In genomic region chr9:114466871-114467270, GRCm38 (mm10) we compare ENCODE assay signal across 31 mouse cellular contexts. TPM values are rescaled to one million over a fixed set of nuclear protein-coding genes. Genes with fewer than 3 reads are reported as not detected.
DNase-seq lines count a peak whose midpoint lies in the region; ATAC-seq and TF ChIP-seq lines count a peak whose summit lies in the region.
"Had no signal": no experiment of that assay in that cellular context is flagged by ENCODE, and none has a peak within 500 bp of the region (broad histone marks: within the 10 kb centered on the region; RNA-seq: fewer than 3 reads in every experiment).

No protein-coding gene starts in this region.

- intact Hi-C loops in heart, postnatal 10 days (cut with DNase I) = no loop called here
- intact Hi-C loops in gastrocnemius, adult 2 months (cut with DNase I) = no loop called here

- H3K4me2 ChIP-seq in heart, embryonic 11.5 days = no peak overlapping the region
- H3K4me2 ChIP-seq in kidney, postnatal 0 days (ENCODE audit: low read length) = no peak overlapping the region
- peak overlapping the region; percentile 37 for H3K4me2 ChIP-seq in liver, embryonic 13.5 days
- H3K4me2 ChIP-seq: forebrain, embryonic 13.5 days; midbrain, embryonic 15.5 days; neural tube, embryonic 15.5 days had no signal

- no peak overlapping the region for H3K27ac ChIP-seq in heart, embryonic 11.5 days (ENCODE audit: low read depth, low read length)
- no peak overlapping the region for H3K27ac ChIP-seq in kidney, postnatal 0 days
- H3K27ac ChIP-seq in liver, embryonic 13.5 days = peak overlapping the region; percentile 39; the same call in 1 of the 2 replicates
- H3K27ac ChIP-seq in gastrocnemius, adult 2 months = no peak overlapping the region
- H3K27ac ChIP-seq: embryonic facial prominence, embryonic 10.5 days; forebrain, embryonic 13.5 days; left cerebral cortex, adult 2 months; limb, embryonic 10.5 days; midbrain, embryonic 15.5 days; neural tube, embryonic 15.5 days had no signal

- peak; percentile 69 for ATAC-seq in heart, embryonic 11.5 days (replicated peaks; ENCODE audit: insufficient number of reproducible peaks, low FRiP score, low TSS enrichment)
- 0 out of 2 replicates have a peak, but pooled peaks have one; percentile 29 for ATAC-seq in kidney, postnatal 0 days (replicated peaks; ENCODE audit: low FRiP score, low read depth)
- ATAC-seq in liver, embryonic 13.5 days (ENCODE audit: low read depth) = peak; percentile 89
- no peak for ATAC-seq in activated CD4-positive, CD25-positive, alpha-beta regulatory T cell, adult 4 months
- ATAC-seq: forebrain, embryonic 13.5 days; midbrain, embryonic 15.5 days had no signal

- H3K4me1 ChIP-seq in heart, embryonic 11.5 days (ENCODE audit: control insufficient read depth, insufficient read depth, low read length) = no peaks in the 10 kb centered on the region
- H3K4me1 ChIP-seq in kidney, postnatal 0 days (replicated peaks; ENCODE audit: insufficient read depth, low read length) = no peaks in the 10 kb centered on the region
- peaks cover 28% of the 10 kb centered on the region for H3K4me1 ChIP-seq in liver, embryonic 13.5 days (replicated peaks)
- H3K4me1 ChIP-seq: forebrain, embryonic 13.5 days; limb, embryonic 10.5 days; midbrain, embryonic 15.5 days; neural tube, embryonic 15.5 days had no signal

- TF ChIP-seq CTCF in kidney, postnatal 0 days (IDR thresholded peaks at IDR 0.05; ENCODE audit: low read depth) = no peak
- TF ChIP-seq CTCF in gastrocnemius, adult 2 months (IDR thresholded peaks at IDR 0.05) = no peak

- H3K4me3 ChIP-seq in heart, embryonic 11.5 days (ENCODE audit: low read depth, low read length) = no peak overlapping the region
- no peak overlapping the region for H3K4me3 ChIP-seq in kidney, postnatal 0 days (replicated peaks; ENCODE audit: low read depth, low read length)
- H3K4me3 ChIP-seq in liver, embryonic 13.5 days (replicated peaks) = no peak overlapping the region
- no peak overlapping the region for H3K4me3 ChIP-seq in gastrocnemius, adult 2 months
- H3K4me3 ChIP-seq: embryonic facial prominence, embryonic 10.5 days; forebrain, embryonic 13.5 days; left cerebral cortex, adult 2 months; limb, embryonic 10.5 days; megakaryocyte, embryonic 14.5 days; midbrain, embryonic 15.5 days; myocyte; neural tube, embryonic 15.5 days had no signal

- H3K36me3 ChIP-seq in heart, embryonic 11.5 days (ENCODE audit: control insufficient read depth, insufficient read depth, low read length) = peaks cover 8% of the 10 kb centered on the region
- peaks cover 25% of the 10 kb centered on the region for H3K36me3 ChIP-seq in kidney, postnatal 0 days (ENCODE audit: insufficient read depth, low read length)
- H3K36me3 ChIP-seq in liver, embryonic 13.5 days = peaks cover 11% of the 10 kb centered on the region

- no peaks in the 10 kb centered on the region for H3K9me3 ChIP-seq in heart, embryonic 11.5 days (replicated peaks; ENCODE audit: control insufficient read depth, low read length)
- no peaks in the 10 kb centered on the region for H3K9me3 ChIP-seq in kidney, postnatal 0 days (replicated peaks; ENCODE audit: low read length)
- no peaks in the 10 kb centered on the region for H3K9me3 ChIP-seq in liver, embryonic 13.5 days (replicated peaks)
- H3K9me3 ChIP-seq: embryonic facial prominence, embryonic 10.5 days; forebrain, embryonic 13.5 days; limb, embryonic 10.5 days; megakaryocyte, embryonic 14.5 days; midbrain, embryonic 15.5 days; neural tube, embryonic 15.5 days had no signal

- 69% methylated on average over 7 of the region's 7 CpGs for WGBS in heart, embryonic 11.5 days (ENCODE audit: insufficient replicate concordance)
- 63% methylated on average over 7 of the region's 7 CpGs for WGBS in kidney, postnatal 0 days
- WGBS in liver, embryonic 13.5 days (ENCODE audit: insufficient replicate concordance) = 28% methylated on average over 7 of the region's 7 CpGs

- no peak for DNase-seq in heart, postnatal 10 days
- no peak for DNase-seq in kidney, postnatal 0 days (ENCODE audit: low spot score)
- no peak for DNase-seq in kidney, postnatal 10 days
- peak; percentile 41 for DNase-seq in liver, embryonic 13.5 days
- no peak for DNase-seq in gastrocnemius, adult 2 months
- DNase-seq in Muller cell, postnatal 12 days (ENCODE audit: inconsistent ontology term) = no peak
- DNase-seq: adrenal gland, adult 8-10 months; cerebellum, adult 18-20 months; cerebellum, postnatal 25 days; gastrocnemius, postnatal 10 days; heart, adult 18-20 months; kidney, postnatal 4 days; layer of hippocampus, adult 9-11 months; lung, adult 18-20 months; lung, postnatal 14 days; right cerebral cortex, postnatal 14 days; spleen, adult 18-20 months; thymus, postnatal 4 days had no signal

- no peaks in the 10 kb centered on the region for H3K27me3 ChIP-seq in heart, embryonic 11.5 days (ENCODE audit: control insufficient read depth, insufficient read depth, low read length)
- H3K27me3 ChIP-seq in kidney, postnatal 0 days (ENCODE audit: insufficient read depth, low read length) = no peaks in the 10 kb centered on the region
- no peaks in the 10 kb centered on the region for H3K27me3 ChIP-seq in liver, embryonic 13.5 days
- H3K27me3 ChIP-seq: forebrain, embryonic 13.5 days; megakaryocyte, embryonic 14.5 days; midbrain, embryonic 15.5 days; neural tube, embryonic 15.5 days had no signal

- no peak overlapping the region for H3K9ac ChIP-seq in heart, embryonic 11.5 days (ENCODE audit: low read depth, low read length)
- H3K9ac ChIP-seq in kidney, postnatal 0 days (ENCODE audit: low read depth, low read length) = no peak overlapping the region
- no peak overlapping the region for H3K9ac ChIP-seq in liver, embryonic 13.5 days
- H3K9ac ChIP-seq: forebrain, embryonic 13.5 days; midbrain, embryonic 15.5 days; neural tube, embryonic 15.5 days had no signal

RNA-seq across cellular contexts. Expression of gene Ccr4, which starts 37.8 kb away (rescaled TPM):
- polyA plus RNA-seq in heart, embryonic 11.5 days (2014; fragmentation: Nextera tagmentation; extraction: Ambion mirVana) = not detected in 2 replicates
- total RNA-seq in heart, postnatal 10 days (2021) = under 1 TPM in 1 of 2 experiments, not detected in 1; 0.10 TPM
- polyA plus RNA-seq in kidney, postnatal 0 days (2015; fragmentation: Nextera tagmentation; extraction: Ambion mirVana) = 0.19 and 0.84 TPM in 2 replicates
- not detected in 2 replicates for polyA plus RNA-seq in liver, embryonic 13.5 days (2015; fragmentation: Nextera tagmentation; extraction: Ambion mirVana)
- polyA plus RNA-seq in activated CD4-positive, CD25-positive, alpha-beta regulatory T cell, adult 4 months (2017; shearing (Covaris generic)) = 10 to 100 TPM; 33.0 to 42.8 TPM
- not detected for total RNA-seq in gastrocnemius, adult 2 months (2021)
- total RNA-seq: adrenal gland, adult 8-10 months; gastrocnemius, postnatal 10 days; heart, adult 18-20 months; left cerebral cortex, adult 2 months had no signal
- polyA plus RNA-seq: forebrain, embryonic 13.5 days; frontal cortex, adult 2 months; hindbrain, embryonic 11.5 days; limb, embryonic 10.5 days; midbrain, embryonic 15.5 days; myocyte; neural tube, embryonic 15.5 days had no signal

RNA-seq across cellular contexts. Expression of gene C130032M10Rik, which starts 48.6 kb away (rescaled TPM):
- 0.54 and 0.90 TPM in 2 replicates for polyA plus RNA-seq in heart, embryonic 11.5 days (2014; fragmentation: Nextera tagmentation; extraction: Ambion mirVana)
- not detected for total RNA-seq in heart, postnatal 10 days (2021)
- polyA plus RNA-seq in kidney, postnatal 0 days (2015; fragmentation: Nextera tagmentation; extraction: Ambion mirVana) = 0.16 TPM in 1 of 2 replicates, not detected in the other
- not detected in 2 replicates for polyA plus RNA-seq in liver, embryonic 13.5 days (2015; fragmentation: Nextera tagmentation; extraction: Ambion mirVana)
- polyA plus RNA-seq in activated CD4-positive, CD25-positive, alpha-beta regulatory T cell, adult 4 months (2017; shearing (Covaris generic)) = not detected
- not detected for total RNA-seq in gastrocnemius, adult 2 months (2021)
- total RNA-seq: gastrocnemius, postnatal 10 days; heart, adult 18-20 months; left cerebral cortex, adult 2 months had no signal
- polyA plus RNA-seq: forebrain, embryonic 13.5 days; frontal cortex, adult 2 months; hindbrain, embryonic 11.5 days; inflammation-experienced regulatory T-cells, adult 6 months; midbrain, embryonic 15.5 days; neural tube, embryonic 15.5 days had no signal

Comparison
In these comparisons a context has a peak if more than half of its experiments do, and no peak if none do; other contexts are left out.
1. RNA of gene Ccr4, which starts 37.8 kb away (polyA plus RNA-seq): 33.0 to 42.8 TPM in activated CD4-positive, CD25-positive, alpha-beta regulatory T cell, adult 4 months; 0.19 to 0.84 TPM in kidney, postnatal 0 days, not detected in heart, embryonic 11.5 days and not detected in liver, embryonic 13.5 days; every median in the first group is over 10 times any median in the second.